Mouse (Mus musculus) A20 (cell line): ENCODE measurements around the gene Gm11146.

Experiments
- DNase-seq: peaks from one replicate; pipeline ENCODE4 v3.0.0-alpha.2; 2011; ENCODE audit warnings: low read depth, low spot score

The Gm11146 gene

GRCm38 (mm10) chr16:77601994-77602393 lies at the start of gene Gm11146:
Gene Gm11146 (minus strand): TSS chr16:77602094.
- no peak for DNase-seq

- DNase-seq = no peak
Observed at GRCm38 (mm10) chr16:77650596-77650995, 48.7 kb upstream of the Gm11146 start.

DNA sequence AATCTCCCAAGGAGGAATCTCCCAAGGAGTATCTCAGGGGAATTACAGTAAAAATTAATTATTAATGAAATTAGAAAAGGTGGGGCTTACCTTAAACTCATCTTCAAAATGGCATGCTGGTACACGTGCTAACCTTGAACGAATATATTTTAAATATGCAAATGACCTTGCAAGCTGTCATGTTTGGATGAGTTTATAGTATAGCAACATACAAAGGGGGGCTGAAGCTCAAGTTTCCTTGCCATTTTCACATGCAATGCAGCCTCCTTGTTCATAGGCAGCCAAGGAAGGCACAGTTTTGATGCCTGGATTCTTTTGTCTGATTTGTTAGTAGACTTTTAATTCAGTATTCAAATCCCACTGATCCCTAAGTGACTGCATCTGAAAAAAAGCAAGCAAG lies 47.1 kb upstream of the Gm11146 start:
- DNase-seq = no peak

DNA sequence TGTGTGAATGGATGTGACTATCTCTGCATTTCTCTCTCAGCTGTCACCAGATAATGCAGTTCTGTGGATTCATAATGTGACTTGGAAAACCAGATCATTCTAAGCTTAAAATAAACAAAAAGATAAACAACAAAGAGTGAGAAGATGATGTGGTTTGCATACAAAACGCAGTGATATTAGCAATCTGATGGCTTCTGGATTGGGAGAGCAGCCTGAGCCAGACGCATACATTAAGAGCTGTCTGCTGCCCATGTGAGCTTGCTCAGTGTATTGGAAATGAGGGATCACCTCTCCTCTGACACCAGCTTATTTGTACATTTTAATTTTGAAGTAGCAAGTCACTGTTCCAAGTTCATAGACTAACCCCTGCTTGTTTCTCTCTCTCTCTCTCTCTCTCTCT lies 46.3 kb upstream of the Gm11146 start:
- no peak for DNase-seq

GRCm38 (mm10) chr16:77646146-77646545 lies 44.3 kb upstream of the Gm11146 start:
- no peak for DNase-seq

DNA sequence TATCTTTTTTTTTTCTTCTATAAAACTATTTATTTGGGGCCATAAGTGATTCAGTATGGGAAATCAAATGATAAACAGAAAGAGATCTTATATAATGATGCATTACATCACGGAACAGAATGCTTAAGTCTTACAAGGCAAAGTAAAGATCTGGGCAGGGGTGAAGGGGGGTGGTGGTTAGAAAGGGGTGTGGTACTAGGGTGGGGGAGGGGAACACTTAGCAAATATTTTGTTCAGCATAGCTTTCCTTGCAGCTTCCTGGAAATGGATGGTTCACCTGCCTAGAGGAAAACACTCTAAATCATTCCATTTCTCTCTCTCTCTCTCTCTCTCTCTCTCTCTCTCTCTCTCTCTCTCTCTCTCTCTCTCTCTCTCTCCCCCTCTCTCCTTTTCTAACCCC lies 43.1 kb upstream of the Gm11146 start:
- DNase-seq = no peak

GRCm38 (mm10) chr16:77643871-77644720 lies 42.2 kb upstream of the Gm11146 start:
- DNase-seq = no peak

- no peak for DNase-seq
Observed at GRCm38 (mm10) chr16:77643036-77643870, 41.4 kb upstream of the Gm11146 start.

GRCm38 (mm10) chr16:77636497-77636896 lies 34.6 kb upstream of the Gm11146 start:
- no peak for DNase-seq

- DNase-seq = no peak
Observed at GRCm38 (mm10) chr16:77632315-77632881, 30.5 kb upstream of the Gm11146 start.

DNA sequence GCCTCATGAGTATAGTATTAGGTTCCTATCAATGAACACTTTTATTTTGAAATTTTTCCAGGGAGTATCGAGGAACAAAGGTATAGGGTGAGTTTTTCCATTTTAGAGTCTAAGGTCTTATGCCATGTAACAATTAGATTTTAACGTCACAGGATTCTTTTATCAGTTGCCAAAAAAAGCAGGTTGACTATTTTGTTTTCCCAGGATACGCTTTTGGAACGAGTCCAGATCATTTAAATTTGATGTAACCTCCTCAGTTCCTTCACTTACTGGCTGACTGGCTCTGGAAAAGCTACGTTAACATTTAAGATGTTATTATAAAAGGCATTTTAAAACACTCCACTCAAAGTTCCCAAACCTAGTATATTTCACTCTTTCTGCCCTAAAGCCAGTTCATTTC lies 20.8 kb upstream of the Gm11146 start:
- no peak for DNase-seq

- no peak for DNase-seq
Observed at GRCm38 (mm10) chr16:77602581-77602980, 687 bp upstream of the Gm11146 start.

DNA sequence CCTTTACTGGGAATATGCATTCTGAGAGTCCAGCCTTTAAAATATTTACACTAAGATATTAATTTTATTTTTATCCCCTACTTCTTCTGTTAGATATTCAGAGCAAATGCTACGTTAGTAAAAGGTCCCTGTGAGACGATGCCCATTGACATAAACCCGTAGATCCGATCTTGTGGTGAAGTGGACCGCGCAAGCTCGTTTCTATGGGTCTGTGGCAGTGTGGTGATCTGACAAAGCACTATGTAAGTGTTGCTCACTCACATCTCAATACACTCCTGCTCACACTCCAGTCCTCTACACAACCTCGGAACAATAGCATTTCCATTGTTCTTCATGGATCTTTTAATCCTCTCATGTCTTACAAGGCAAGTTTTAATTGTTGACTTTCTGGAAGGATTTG lies 3.1 kb downstream of the Gm11146 start:
- no peak for DNase-seq

- DNase-seq = no peak
Observed at GRCm38 (mm10) chr16:77596556-77596955, 5.3 kb downstream of the Gm11146 start.

DNA sequence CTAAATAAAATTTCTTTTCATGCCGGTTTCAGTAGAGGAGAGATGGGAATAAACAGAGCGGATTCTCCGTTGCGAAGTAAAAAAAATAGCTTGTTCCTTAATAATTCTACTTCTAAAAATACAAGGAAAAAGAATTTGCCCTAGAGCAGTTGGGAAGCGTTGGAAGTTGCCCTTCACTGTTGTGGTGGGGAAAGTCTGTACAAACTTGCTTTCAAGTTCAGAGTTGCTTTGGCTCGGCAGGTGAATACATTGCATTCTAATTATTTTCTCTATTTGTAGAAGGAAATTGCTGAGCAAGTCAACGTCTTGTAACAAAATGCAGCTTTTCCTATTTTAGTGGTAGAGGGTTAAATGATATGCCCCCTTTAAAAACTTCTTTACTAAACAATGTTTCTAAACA lies 6.2 kb downstream of the Gm11146 start:
- no peak for DNase-seq

- DNase-seq = no peak
Observed at GRCm38 (mm10) chr16:77594553-77594952, 7.3 kb downstream of the Gm11146 start.

DNA sequence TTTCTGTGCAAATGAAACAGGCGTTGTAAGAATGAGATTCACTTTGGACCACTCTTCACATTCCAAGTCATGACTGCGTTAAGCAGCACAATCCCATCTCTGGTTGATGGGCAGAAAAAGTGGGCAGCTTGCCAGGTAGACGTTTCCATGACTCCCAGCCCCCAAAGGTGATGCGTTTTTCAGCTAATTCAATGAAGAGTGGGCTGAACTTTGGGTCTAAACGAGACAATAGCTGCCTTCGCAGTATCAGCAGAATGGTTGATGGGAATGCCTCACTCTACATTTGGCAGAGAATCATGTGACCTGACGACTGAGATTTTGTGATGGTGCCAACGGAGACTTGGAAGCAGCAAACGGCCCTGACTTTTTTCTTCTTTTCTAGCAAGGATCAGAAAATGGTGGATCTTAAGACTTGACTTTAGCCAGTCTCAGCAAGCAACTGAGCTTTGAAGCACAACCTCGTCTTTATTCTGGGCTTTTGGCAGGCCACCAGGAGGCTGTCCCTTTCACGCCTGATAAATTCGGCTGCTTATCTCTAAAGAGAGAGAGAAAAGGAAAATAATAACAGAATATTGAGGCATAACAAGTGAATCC lies 8.0 kb downstream of the Gm11146 start:
- no peak for DNase-seq

- DNase-seq = no peak
Observed at GRCm38 (mm10) chr16:77592986-77593385, 8.9 kb downstream of the Gm11146 start.

DNA sequence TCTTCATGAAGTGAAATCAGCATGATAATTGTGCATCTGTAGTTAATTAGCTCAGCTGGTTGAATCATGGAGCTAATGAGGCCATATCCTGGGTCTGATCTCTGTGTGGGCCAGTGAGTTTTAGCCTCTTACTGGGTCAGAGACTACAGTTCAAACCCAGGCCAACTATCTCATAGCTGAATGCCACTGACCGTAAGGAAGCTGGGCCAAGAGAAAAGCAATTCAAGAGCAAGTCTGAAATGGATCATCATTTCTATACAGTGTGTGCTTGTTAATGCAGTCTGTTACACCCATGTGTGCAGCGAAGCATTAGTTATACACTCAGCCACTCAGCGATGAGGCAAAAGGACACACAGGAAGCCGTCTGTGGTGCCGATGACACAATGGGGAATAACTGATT lies 28.9 kb downstream of the Gm11146 start:
- DNase-seq = no peak

DNA sequence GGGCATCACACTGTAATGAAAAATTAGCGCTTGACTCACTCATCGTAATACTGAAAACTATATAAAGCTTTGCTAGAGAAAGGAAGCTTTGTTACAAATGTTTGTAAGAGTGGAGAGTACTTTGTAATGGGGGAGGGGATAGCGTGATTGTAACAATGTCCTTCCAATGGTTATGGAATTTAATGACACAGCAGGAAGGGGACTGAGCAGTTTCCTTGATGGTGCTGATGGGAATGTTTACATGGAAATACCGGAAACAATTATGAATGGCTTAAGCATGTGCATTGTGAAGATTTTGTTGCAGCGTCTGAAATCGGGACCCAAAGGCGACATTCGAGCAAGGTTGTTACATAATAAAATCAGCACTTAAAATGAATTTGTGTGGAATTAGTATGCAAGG lies 32.4 kb downstream of the Gm11146 start:
- DNase-seq = no peak

DNA sequence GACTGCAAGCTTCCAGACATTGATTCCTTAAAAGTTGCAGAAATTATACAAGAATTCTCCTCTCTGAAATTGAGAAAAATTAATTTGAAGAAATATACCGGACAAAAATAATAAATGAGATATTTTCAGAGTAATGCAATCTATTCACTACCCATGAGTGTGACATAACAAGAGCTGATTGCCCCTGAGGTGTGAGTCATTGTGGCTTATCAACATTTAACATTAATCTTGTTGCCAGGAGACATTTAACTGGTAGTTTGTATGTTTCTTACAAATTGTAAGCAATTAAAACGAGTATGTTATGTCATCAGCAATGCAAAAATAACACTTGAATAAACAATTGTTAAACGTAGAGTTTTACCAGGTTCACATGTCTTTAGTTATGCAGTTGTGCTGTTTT lies 33.5 kb downstream of the Gm11146 start:
- DNase-seq = no peak

GRCm38 (mm10) chr16:77562852-77563251 lies 39.0 kb downstream of the Gm11146 start:
- DNase-seq = no peak
